In the genomic region with DNA sequence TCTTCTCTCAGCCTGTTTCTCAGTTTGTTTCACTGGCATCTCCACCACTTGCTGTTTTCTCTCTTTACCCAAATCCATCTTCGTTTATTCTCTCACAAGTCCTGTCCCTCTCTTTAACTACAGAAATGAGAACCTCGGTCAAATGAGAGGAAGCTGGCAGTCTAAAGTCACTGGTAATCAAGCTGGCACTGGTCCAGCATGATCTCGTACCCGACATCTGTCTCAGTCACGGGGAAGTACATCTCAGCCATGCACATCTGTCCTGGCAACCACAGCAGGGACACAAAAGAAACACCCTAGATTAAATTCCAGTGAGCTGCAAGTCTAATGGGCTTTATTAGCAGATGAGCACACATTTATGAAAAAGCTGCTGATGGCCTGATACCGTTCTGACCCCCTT, we compare ENCODE assay signal across 23 mouse cellular contexts.
A peak's percentile ranks its signal among the peaks of the same experiment; 100 is the strongest.
DNase-seq lines count a peak whose midpoint lies in the region; ATAC-seq and TF ChIP-seq lines count a peak whose summit lies in the region.
"Had no signal": no experiment of that assay in that cellular context is flagged by ENCODE, and none has a peak within 500 bp of the region (broad histone marks: within the 10 kb centered on the region; RNA-seq: fewer than 3 reads in every experiment).

No protein-coding gene starts in this region.

- ATAC-seq in embryonic facial prominence, embryonic 14.5 days (ENCODE audit: low read depth) = no peak
- no peak for ATAC-seq in neural tube, embryonic 14.5 days (ENCODE audit: low read depth)
- no peak for ATAC-seq in neural tube, embryonic 15.5 days (ENCODE audit: low FRiP score)
- ATAC-seq: inflammation-experienced regulatory T-cells, adult 6 months had no signal

- WGBS in embryonic facial prominence, embryonic 14.5 days = 34% methylated on average over 6 of the region's 6 CpGs
- 84% methylated on average over 6 of the region's 6 CpGs for WGBS in embryonic facial prominence, embryonic 10.5 days
- WGBS in neural tube, embryonic 14.5 days = 31% methylated on average over 6 of the region's 6 CpGs
- 29% methylated on average over 6 of the region's 6 CpGs for WGBS in neural tube, embryonic 15.5 days

- no peaks in the 10 kb centered on the region for H3K27me3 ChIP-seq in embryonic facial prominence, embryonic 14.5 days (replicated peaks; ENCODE audit: control insufficient read depth, insufficient read depth, low read length)
- peaks cover 37% of the 10 kb centered on the region for H3K27me3 ChIP-seq in embryonic facial prominence, embryonic 10.5 days (replicated peaks; ENCODE audit: low read depth, poor library complexity, severe bottlenecking)
- no peaks in the 10 kb centered on the region for H3K27me3 ChIP-seq in neural tube, embryonic 14.5 days (ENCODE audit: control insufficient read depth, insufficient read depth, low read length)
- no peaks in the 10 kb centered on the region for H3K27me3 ChIP-seq in neural tube, embryonic 15.5 days (replicated peaks)
- H3K27me3 ChIP-seq: embryonic facial prominence, embryonic 12.5 days; heart, embryonic 13.5 days; limb, embryonic 12.5 days; liver, embryonic 13.5 days had no signal

- H3K27ac ChIP-seq in embryonic facial prominence, embryonic 14.5 days (replicated peaks; ENCODE audit: low read depth, low read length) = no peak overlapping the region
- no peak overlapping the region for H3K27ac ChIP-seq in embryonic facial prominence, embryonic 10.5 days (replicated peaks)
- H3K27ac ChIP-seq in layer of hippocampus, adult 2 months = peak overlapping the region; percentile 72; the same call in 1 of the 2 replicates
- 0 out of 2 replicates have a peak overlapping the region, but pooled peaks have one; percentile 62 for H3K27ac ChIP-seq in neural tube, embryonic 14.5 days (ENCODE audit: low read depth, low read length)
- H3K27ac ChIP-seq in neural tube, embryonic 15.5 days (replicated peaks) = no peak overlapping the region
- H3K27ac ChIP-seq: embryonic facial prominence, embryonic 12.5 days; heart, embryonic 13.5 days; limb, embryonic 12.5 days; liver, embryonic 13.5 days had no signal

- peaks cover 22% of the 10 kb centered on the region for H3K4me1 ChIP-seq in embryonic facial prominence, embryonic 14.5 days (ENCODE audit: control insufficient read depth, insufficient read depth, low read length)
- H3K4me1 ChIP-seq in embryonic facial prominence, embryonic 10.5 days = peaks cover 16% of the 10 kb centered on the region
- peaks cover 41% of the 10 kb centered on the region for H3K4me1 ChIP-seq in neural tube, embryonic 14.5 days (ENCODE audit: control insufficient read depth, insufficient read depth, low read length)
- peaks cover 51% of the 10 kb centered on the region for H3K4me1 ChIP-seq in neural tube, embryonic 15.5 days
- H3K4me1 ChIP-seq: liver, embryonic 13.5 days had no signal

- H3K4me3 ChIP-seq in embryonic facial prominence, embryonic 14.5 days (ENCODE audit: low read depth, low read length) = no peak overlapping the region
- no peak overlapping the region for H3K4me3 ChIP-seq in embryonic facial prominence, embryonic 10.5 days
- H3K4me3 ChIP-seq in layer of hippocampus, adult 2 months = no peak overlapping the region
- no peak overlapping the region for H3K4me3 ChIP-seq in neural tube, embryonic 14.5 days (ENCODE audit: low read depth, low read length)
- no peak overlapping the region for H3K4me3 ChIP-seq in neural tube, embryonic 15.5 days (replicated peaks)
- H3K4me3 ChIP-seq: embryonic facial prominence, embryonic 12.5 days; heart, embryonic 13.5 days; limb, embryonic 12.5 days; liver, embryonic 13.5 days had no signal

- H3K9me3 ChIP-seq in embryonic facial prominence, embryonic 14.5 days (ENCODE audit: control insufficient read depth, low read length) = no peaks in the 10 kb centered on the region
- H3K9me3 ChIP-seq in embryonic facial prominence, embryonic 10.5 days = no peaks in the 10 kb centered on the region
- H3K9me3 ChIP-seq in neural tube, embryonic 14.5 days (ENCODE audit: control insufficient read depth, low read length) = no peaks in the 10 kb centered on the region
- no peaks in the 10 kb centered on the region for H3K9me3 ChIP-seq in neural tube, embryonic 15.5 days (replicated peaks)
- H3K9me3 ChIP-seq: embryonic facial prominence, embryonic 12.5 days; heart, embryonic 13.5 days; limb, embryonic 12.5 days; liver, embryonic 13.5 days had no signal

- TF ChIP-seq CTCF in layer of hippocampus, adult 2 months (conservative IDR thresholded peaks at IDR 0.05) = no peak

- no peak overlapping the region for H3K9ac ChIP-seq in embryonic facial prominence, embryonic 14.5 days (ENCODE audit: low read depth, low read length)
- H3K9ac ChIP-seq in neural tube, embryonic 14.5 days (replicated peaks; ENCODE audit: low read depth, low read length) = no peak overlapping the region
- no peak overlapping the region for H3K9ac ChIP-seq in neural tube, embryonic 15.5 days (replicated peaks)
- H3K9ac ChIP-seq: embryonic facial prominence, embryonic 12.5 days; heart, embryonic 13.5 days; limb, embryonic 12.5 days; liver, embryonic 13.5 days had no signal

- H3K36me3 ChIP-seq in embryonic facial prominence, embryonic 14.5 days (ENCODE audit: control insufficient read depth, insufficient read depth, low read length) = no peaks in the 10 kb centered on the region
- no peaks in the 10 kb centered on the region for H3K36me3 ChIP-seq in embryonic facial prominence, embryonic 10.5 days (replicated peaks)
- no peaks in the 10 kb centered on the region for H3K36me3 ChIP-seq in neural tube, embryonic 14.5 days (ENCODE audit: control insufficient read depth, insufficient read depth, low read length)
- H3K36me3 ChIP-seq in neural tube, embryonic 15.5 days = no peaks in the 10 kb centered on the region
- H3K36me3 ChIP-seq: embryonic facial prominence, embryonic 12.5 days; heart, embryonic 13.5 days; limb, embryonic 12.5 days; liver, embryonic 13.5 days had no signal

- H3K4me2 ChIP-seq in embryonic facial prominence, embryonic 14.5 days (ENCODE audit: low read depth, low read length) = no peak overlapping the region
- H3K4me2 ChIP-seq in neural tube, embryonic 14.5 days (ENCODE audit: low read depth, low read length) = no peak overlapping the region
- H3K4me2 ChIP-seq in neural tube, embryonic 15.5 days = no peak overlapping the region
- H3K4me2 ChIP-seq: embryonic facial prominence, embryonic 12.5 days; heart, embryonic 13.5 days; limb, embryonic 12.5 days; liver, embryonic 13.5 days had no signal

- DNase-seq in embryonic facial prominence, embryonic 14.5 days (ENCODE audit: low spot score) = peak; percentile 56
- no peak for DNase-seq in embryonic facial prominence, embryonic 10.5 days (ENCODE audit: low spot score)
- no peak for DNase-seq in layer of hippocampus, adult 2 months (ENCODE audit: low spot score in 2 of 2)
- no peak for DNase-seq in layer of hippocampus, adult 11-12 months (ENCODE audit: low spot score)
- no peak for DNase-seq in kidney, adult 11 months
- DNase-seq in T-cell, adult 2 months (ENCODE audit: low spot score) = no peak
- DNase-seq: cerebellum, adult 8-10 months; gastrocnemius, postnatal 14 days; heart, adult 18-20 months; kidney, adult 9 months; kidney, postnatal 25 days; layer of hippocampus, adult 9-11 months; liver, embryonic 13.5 days; lung, postnatal 10 days; right cerebral cortex, postnatal 14 days; spleen, adult 18-20 months; thymus, postnatal 36 days had no signal

Comparison
In these comparisons a context has a peak if more than half of its experiments do, and no peak if none do; other contexts are left out.
1. H3K27ac ChIP-seq: peak in layer of hippocampus, adult 2 months (single experiment) and neural tube, embryonic 14.5 days (single experiment); none in embryonic facial prominence, embryonic 14.5 days (single experiment), embryonic facial prominence, embryonic 10.5 days (single experiment) and neural tube, embryonic 15.5 days (single experiment).